Mouse (Mus musculus): ENCODE data around the gene Lrrn4cl.

DNA sequence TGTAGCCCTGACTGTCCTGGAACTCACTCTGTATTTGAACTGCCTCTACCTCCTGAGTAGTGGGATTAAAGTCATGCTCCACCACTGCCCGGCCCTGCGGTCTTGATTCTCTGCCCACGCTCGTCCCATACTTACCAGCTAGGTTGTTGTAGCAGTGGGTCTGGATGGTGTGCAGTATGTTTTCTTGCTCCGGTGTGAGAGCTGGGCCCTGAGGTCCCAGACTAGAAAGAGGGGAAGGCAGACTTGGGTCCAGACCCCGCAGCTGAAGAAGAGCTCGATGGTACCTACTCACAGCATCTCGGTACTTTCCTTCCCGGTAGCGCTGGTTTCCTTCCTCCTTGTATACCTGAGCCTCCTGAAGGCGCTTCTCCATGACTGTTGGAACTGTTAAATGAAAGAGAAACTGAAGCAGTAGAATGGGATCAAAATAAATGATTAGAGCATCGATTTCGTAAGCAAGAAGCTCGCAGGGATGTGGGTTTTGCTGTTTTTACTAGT is 32.2 kb upstream of the Lrrn4cl start:
- TF ChIP-seq CTCF (IDR thresholded peaks at IDR 0.05; ENCODE audit: low read depth) (no peak), EP300 (IDR thresholded peaks at IDR 0.05; ENCODE audit: low read depth) (no peak)

Measured in heart, postnatal 0 days (tissue).